Mouse (Mus musculus): ENCODE measurements around the gene Mgea5.

Mgea5 gene

DNA sequence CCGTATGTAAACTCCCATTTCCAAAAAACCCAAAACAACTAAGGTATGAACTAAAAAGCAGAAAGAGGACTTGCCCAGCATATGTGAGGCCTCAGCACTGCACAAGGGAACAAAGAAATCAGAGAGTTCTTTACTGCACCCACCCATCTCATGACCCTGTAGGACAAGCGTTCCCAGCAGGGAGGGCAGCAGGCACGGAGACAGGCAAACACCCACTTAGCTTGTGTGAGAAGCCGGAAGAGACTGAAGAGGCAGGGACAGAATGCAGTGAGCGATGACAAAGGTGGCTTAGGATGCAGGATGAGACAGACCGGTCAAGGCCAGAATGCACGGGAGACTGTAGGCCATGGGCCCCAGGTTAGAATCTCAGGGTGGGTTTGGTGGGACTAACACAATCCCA is 52.0 kb downstream of the Mgea5 start:
- DNase-seq (ENCODE audit: low spot score): no peak

DNA sequence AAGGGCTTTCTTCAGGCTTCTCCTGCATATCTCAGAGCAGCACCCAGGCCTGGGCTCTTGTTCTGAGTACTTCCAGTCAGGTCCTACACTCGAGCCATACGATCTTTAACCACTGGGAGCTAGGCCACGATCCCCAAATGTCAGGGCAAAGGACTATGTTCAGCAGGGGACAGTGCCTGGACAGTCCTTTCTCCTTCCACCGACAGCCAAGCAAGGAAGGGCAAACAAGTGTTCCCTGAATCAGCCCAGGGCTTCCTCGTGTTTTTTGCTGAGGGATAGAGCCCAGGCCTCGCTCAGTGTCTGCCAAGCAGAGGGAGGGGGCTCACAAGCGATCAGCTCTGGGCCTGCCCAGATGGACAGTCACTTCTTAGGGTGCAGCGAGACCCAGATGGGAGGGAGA is 53.6 kb downstream of the Mgea5 start:
- DNase-seq (ENCODE audit: low spot score): no peak

DNA sequence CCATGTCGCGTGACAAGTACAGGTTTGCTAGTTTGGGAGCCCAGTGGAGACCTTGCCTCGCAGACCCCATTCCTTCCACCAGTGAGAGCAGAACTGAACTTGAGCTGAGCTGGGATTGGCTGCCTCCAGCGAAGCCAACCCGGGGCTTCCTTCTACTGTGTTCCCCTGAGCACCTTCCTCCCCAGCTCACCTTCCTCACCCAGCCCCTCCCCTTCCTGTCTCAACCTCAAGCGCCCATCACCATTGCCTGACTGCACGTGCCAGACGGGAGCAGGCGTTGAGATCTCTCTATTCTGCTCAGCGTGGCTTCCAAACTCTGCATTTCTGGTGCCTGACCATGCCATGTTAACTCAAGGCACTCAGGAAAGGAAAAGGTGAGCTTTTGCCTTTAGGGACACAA is 56.4 kb downstream of the Mgea5 start:
- no peak for DNase-seq (ENCODE audit: low spot score)

DNA sequence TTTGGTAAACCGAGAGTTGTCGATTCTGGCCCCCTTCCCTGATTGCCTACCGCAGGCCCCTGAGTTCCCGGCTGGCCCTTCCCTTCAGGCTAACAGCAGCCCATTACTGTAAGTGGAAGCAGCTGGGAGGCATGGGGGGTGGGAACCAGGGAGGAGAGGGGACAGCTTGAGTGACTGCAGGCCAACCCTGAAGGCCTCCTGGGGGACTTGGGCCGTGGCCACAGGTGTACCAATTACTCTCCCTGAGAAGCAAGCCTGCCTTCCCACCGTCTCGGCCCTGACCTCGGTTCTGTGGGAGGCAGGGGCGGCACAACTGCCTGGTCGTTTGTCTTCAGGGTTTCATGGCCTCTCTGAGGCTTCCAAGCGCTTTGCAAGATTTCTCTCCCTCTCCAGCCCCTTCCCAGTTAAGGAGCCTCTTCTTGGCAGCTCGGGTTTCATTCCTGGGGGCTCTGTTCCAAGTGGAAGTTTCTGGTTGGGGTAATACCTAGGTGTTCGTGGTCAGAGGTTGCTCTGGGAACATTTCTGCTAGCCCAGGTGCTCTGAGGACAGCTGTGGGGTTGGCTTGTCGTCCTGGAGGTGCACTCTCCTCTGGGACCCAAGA is 57.9 kb downstream of the Mgea5 start:
- DNase-seq (ENCODE audit: low spot score): no peak

DNA sequence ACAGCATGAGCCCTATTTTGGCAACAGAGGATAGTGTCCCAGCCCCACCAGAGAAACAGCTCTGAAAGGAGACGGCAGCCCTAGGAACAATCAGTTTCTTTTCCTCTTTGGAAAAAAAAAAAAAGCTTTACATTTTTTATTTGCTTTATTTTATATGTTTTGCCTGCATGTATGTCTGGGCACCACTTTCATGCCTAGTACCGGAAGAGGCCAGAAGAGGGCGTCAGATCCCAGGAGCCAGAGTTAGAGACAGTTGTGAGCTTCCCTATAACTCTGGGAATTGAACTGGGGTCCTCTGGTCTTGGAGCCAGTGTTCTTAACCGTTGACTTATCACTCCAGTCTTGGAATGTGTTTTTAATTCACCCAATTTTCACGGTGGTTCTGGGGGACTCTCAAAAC is 61.4 kb downstream of the Mgea5 start:
- DNase-seq (ENCODE audit: low spot score): no peak

DNA sequence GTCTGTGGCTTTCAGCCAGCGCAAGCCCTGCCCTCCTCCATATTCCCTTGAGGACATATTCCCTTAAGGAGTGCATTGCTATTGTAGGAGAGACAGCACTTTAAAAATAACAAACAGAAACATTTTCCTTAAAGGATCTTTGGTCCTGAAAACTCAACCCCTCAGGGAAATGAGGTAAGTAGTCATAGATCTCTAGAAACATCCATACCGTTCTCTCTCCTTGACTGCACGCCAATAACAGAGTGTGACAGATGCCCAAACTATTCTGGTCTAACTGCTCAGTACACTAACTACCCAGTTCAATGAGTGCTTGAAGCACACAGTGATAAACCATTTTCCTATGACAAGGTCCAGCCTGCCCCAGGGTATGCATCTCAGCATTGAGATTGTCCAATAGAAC is 65.4 kb downstream of the Mgea5 start:
- no peak for DNase-seq (ENCODE audit: low spot score)

DNA sequence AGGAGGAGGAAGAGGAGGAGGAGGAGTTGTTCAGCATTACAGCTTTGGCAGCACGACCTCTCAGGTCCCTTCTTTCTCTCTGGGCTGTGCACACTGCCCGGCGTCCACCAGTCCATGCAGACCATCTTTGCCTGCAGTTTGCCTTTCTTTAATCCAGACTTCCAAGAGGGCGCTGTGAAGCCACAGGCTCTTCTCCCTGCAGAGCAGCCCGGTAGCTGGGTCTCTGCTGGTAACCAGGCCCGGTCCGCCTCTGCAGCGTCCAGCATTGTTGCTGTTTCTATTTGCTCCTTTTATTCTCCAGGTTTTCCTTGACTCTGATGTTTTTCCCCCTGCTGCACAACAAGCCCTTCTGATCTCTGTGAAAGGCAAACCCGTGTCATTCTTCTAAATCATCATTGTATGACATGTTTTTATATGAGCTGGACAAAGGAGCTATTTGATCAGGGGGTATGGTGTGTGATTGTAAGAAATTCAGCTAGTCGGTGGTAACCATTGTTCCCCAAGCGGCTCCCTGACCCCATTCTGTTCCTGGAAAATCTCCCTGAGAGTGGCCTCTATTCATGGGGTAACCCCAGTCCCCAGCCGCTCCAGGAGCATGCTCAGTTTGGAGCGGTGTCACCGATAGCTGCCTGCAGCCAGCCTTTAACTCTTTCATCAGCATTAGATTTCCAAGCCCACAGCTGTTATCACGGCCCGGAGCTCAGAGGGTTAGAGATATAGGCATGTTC is 66.0 kb downstream of the Mgea5 start:
- peak; percentile 84 for DNase-seq (ENCODE audit: low spot score)

DNA sequence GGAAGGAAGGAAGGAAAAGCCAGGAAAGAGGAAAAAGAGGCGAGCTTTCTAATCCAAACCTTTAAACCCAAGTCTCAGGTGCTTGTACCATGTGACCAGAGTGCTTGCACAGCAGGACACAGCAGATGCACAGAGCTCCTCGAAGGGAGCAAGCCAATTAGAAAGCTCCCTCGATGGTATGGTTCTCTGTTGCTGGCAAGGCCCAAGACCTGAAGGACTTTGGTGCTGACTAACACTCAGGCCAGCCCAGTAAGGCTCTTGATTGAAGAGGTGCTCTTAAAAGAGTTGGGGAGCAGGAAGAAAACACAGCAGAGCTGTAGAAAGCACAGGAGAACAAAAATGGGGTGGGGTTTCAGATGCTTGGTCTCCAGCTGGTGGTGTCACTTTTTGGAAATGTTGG is 74.9 kb downstream of the Mgea5 start:
- no peak for DNase-seq (ENCODE audit: low spot score)

All from embryo, embryonic 10.5 days (tissue).